Mouse (Mus musculus) erythroblast, adult 5-6 weeks (primary cell): ENCODE data around the gene Atp1a4. TPM values are rescaled to one million over a fixed set of nuclear protein-coding genes. Genes with fewer than 3 reads are reported as not detected.
A peak's percentile ranks its signal among the peaks of the same experiment; 100 is the strongest.

ENCODE experiments used
- ATAC-seq: replicated peaks from 2 replicates; pipeline ENCODE4 v1.8.0; 2016; ENCODE audit warnings: moderate number of reproducible peaks, mild to moderate bottlenecking, moderate TSS enrichment, inconsistent platforms; ENCODE audit not compliant: poor library complexity, low FRiP score, severe bottlenecking
- total RNA-seq, 2 experiments: library from RNA; stranded (forward) in 1 of 2; stranded (reverse) in 1 of 2; fragments of 150-400 nt in 1 of 2; fragments of 200-764, 138-1000 nt in 1 of 2; gene quantifications; 2 replicates each; pipeline versions ENCODE4 v1.2.3 to v1.2.4; 2015 to 2017; ENCODE audit warnings: low replicate concordance in 2 of 2

The Atp1a4 gene
- not detected in 2 replicates for total RNA-seq (2015; ENCODE audit: low replicate concordance)
- total RNA-seq (2017; ENCODE audit: low replicate concordance): not detected in 2 replicates

DNA sequence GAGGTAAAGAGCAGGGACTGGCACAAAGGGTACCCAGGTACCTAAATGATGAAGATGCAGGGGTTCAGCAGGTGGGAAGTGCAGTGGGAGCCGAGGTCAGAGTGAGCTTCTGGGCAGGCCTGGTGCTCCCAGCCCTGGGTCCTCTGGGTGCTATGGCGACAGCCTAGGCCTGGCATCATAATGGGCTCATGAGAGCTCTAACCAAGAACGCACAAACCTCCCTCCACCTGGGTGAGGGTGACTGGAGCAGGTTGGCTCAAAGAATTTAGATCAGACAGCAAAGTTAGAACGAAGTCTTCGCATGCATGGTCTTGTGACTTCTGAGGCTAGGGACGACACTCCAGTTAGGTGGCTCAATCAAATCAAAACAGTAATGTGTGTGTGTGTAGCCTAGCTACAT is at the start of gene Atp1a4:
TSS of gene Atp1a4 (minus strand) at position 101 of the 400 bp plus-strand sequence.
- ATAC-seq: peak; percentile 39; the same call in 1 of the 2 replicates

DNA sequence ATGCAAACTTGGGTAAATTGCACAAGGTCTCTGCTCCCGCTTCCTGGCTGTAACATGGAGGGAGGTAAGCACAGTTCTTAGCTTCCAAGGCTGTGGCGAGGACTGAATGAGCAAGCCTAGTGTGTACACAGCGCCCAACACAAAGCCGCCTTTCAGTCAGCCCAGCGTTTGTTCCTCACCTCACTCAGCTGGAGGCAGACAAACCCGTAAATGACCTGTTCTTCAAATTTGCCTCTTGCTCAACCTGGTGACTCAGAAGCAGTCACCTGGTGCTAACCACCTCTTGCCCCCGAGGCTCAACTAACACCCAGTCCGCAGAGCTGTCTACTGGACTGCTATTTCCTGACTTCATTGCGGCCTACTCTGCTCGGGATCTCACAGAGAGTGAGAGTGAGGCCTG is 49.7 kb upstream of the Atp1a4 start:
- no peak for ATAC-seq

DNA sequence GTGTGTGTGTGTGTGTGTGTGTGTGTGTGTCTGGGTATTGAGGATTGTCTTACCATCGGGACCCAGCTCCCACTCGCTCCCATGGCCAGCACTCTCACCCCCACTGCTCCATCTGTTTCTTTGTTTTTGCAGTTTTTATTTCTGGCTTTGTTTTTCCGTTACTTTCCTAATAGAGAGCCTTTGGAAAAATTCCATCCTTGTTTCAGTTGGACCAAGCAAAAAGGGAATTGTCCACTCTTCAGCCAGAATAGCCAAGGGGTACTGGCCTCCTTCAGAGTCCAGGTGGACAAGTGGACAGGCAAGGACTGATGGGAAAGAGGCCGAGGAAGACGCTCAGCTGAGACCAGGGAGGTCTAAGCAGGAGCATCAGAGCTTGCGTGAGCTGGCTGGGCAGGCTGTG is 48.7 kb upstream of the Atp1a4 start:
- ATAC-seq: no peak

DNA sequence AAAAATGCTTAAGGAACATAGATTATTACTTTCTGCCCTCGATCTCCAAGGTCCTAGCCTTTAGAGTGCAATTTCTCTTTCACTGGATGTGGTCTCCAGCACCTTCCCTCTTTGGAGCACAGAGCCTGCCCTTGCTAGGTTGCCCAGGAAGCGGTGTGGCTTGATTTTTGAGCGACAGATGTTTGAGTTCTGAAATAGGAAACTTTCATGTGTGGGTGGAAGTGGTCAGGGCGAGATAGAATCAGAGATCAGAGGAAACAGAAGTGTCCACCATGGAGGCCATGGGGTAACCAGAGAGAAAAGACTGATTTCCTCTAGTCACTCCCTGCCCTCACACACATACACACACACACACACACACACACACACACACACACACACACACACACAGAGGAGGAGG is 48.0 kb upstream of the Atp1a4 start:
- ATAC-seq: no peak

DNA sequence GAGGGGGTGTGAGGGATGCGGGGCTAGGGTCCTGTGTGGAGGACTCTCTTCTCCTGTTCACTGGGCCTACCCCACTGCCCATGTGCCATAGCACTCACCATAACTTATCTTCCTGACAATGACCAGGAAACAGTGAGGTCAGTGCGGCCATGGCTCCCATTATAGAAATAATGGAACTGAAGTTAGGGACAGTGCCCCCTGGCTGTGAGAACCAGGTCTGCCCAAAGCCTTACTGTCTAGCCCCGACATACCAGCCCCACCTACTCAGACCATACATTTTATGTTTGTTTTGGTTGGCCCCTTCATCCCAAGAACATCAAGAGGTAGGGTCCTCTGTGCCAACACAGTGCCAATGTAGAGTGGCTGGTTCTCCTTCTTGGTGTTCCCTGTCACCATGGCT is 47.4 kb upstream of the Atp1a4 start:
- ATAC-seq: no peak

DNA sequence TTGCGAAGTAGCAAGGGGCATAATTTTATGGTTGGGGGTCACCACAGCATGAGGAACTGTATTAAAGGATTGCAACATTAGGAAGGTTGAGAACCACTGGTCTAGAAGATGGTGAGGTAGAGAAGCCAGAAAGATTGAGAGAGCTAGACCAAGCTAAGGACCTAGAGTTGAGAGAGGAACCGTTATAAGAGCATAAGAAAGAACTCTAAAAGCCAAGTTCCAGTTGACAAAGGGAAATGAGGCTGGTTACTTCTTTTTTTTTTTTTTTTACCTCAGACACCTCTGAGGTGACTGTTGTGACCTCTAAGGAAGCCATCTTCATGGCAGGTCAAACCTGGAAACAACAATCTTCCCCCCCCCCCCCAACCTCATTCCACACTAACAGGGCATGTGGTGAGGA is 46.9 kb upstream of the Atp1a4 start:
- ATAC-seq: no peak

DNA sequence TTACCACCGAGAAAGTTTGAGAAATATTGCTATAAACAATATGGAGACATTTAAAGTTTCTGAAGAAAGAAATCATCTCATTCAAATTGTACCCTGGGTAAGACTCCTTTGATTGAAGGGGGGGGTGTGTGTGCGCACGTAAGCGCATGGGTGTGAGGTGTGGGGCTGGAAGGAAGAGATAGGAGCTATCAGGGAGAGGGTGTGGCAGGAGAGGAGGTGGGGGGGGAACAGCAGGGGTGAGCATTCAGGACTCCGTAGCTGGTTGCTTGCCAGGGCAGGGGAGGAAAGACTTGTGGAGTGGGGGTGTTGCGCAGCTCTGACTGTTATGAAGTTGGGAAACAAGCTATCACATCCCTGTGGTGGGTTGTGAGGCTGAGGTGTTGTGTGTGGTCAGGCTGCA is 46.2 kb upstream of the Atp1a4 start:
- ATAC-seq: no peak

DNA sequence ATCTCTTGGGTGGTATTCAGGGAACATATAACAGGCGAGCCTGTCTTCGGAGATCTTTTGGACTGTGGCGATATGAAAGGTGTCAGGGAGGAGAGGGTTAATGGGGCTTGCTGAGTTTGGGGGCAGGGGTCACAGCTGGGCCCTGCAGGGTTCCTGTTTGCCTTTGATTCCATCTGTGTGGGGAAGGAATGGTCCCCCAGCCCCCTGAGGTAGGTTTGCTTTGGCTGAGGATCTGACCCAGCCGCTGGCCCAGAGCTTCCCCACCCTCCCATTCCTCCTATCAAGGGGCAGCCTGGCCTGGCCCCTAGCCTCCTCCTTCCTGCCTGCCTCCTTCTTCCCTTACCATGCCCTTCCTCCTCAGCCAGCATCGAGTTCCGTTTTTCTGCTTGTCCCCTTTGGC is 44.6 kb upstream of the Atp1a4 start:
- no peak for ATAC-seq

DNA sequence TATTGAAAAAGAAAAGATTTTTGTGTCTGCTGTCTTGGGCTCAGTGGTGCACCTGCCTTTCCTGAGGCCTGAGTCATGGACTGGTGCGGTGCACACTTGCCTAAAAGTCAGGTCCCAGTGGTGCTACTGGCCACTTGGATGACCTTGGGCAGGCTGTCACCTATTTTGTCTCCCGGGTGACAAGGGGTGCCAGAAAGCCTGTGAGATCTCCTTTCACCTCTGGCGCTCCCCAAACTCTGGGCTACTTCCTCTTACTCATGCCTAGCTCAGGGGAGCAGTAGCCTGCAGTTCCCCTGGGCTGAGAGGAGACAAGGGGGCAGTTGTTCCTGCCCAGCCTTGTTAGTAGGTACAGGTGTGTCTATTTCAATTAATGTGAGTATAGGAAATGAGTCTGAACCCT is 44.1 kb upstream of the Atp1a4 start:
- ATAC-seq: no peak

DNA sequence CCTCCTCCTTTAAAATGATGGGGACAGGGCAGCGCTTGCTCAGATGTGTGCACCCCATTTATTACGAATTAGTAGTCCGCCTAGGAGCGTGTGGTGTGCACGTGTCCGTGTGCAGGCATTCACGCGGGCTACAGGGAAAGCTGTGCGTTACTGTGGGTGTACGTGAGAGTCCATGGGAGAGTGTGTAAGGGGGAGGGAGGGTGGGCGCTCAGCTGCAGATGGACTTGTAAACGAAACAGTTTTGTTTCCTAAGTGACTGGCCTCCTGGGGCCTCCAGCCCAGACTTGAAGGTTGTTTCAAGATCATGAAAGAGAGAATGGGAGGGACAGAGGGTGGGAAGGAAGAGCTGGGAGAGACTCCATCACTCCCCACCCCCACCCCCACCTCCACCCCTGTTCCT is 43.0 kb upstream of the Atp1a4 start:
- ATAC-seq: no peak

DNA sequence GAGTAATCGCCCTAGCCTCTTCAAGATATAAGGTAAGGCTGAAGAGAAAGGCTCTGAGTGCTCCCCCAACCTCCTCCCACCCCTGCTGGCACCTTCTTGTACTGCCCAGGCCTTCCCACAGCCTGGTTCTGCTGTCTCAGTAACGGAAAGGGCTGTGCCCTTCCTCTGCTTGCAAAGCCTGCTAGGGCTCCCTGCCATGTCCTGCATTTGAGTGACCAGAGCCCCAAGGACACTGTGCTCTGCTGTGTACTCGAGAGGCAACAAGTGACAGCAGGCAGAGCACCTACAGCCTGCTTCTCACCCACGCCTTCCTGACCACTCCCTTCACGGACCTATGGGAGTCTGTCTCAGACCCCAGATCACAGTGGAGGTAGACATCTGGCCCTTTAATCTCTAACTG is 42.0 kb upstream of the Atp1a4 start:
- ATAC-seq: no peak

DNA sequence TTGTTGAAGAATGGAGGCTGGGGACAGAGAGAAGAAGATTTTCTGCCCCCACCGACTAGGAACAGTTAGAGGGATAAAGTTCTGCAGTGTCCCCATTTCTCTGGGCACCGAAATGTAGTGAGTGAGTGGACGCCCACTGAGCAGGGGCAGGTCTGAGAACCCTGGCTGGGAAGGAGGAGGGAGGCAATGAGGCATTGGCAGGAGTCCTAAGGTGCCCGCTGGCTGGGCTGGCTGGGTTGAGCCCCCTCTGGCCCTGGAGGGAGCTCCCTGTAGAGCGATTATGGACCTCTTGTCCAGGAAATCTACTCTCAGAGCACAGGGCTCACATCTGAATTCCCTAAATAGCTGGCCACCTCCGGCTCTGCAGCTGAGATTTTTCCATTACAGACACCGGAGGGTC is 41.3 kb upstream of the Atp1a4 start:
- ATAC-seq: no peak

DNA sequence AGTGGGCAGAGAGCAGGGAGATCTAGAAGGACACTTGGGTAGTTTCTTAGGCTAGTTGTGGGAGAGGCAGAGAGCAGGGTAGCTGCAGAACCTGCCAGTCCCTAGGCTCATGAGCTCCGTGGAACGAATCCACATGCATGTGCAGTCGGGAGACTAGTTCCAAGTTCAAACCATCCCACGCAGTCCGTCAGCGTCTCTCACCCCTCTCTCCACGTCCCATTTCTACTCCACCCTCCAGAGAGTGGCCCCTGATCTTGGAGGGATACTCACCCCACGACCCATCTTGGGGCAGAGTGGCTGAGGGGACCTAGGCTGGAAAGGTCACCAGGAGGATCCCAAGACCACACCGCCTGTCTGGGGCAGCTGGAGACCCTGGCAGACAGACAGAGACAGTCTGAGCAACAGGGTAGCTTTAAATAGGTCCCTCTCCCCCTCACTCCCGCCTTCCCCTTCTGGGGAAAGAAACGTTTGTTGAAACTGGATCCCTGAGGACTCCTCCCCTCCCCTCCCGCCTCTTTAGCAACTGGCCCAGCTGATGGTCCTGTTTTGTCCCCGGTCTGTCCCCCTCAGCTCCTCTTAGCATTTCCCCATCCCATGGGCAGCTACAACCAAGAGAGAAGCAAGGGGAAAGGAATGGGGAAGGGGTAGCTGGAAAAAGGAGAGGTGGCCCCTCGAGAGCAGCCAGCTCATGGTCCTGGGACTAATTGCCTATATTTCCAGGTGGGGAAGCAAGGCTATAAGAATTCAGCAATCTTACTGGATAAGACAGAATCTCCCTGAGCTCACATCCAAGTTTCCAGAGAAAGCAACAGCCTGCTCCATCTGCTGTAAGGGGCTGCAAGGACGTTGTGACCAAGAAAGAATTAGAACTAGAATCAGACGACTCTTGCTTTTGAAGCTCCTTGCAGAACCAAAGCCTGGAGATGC is 39.7 kb upstream of the Atp1a4 start, which contains the start of gene Atp1a2:
TSS of gene Atp1a2 (minus strand) at position 454 of the 927 bp plus-strand sequence.
- no peak for ATAC-seq

DNA sequence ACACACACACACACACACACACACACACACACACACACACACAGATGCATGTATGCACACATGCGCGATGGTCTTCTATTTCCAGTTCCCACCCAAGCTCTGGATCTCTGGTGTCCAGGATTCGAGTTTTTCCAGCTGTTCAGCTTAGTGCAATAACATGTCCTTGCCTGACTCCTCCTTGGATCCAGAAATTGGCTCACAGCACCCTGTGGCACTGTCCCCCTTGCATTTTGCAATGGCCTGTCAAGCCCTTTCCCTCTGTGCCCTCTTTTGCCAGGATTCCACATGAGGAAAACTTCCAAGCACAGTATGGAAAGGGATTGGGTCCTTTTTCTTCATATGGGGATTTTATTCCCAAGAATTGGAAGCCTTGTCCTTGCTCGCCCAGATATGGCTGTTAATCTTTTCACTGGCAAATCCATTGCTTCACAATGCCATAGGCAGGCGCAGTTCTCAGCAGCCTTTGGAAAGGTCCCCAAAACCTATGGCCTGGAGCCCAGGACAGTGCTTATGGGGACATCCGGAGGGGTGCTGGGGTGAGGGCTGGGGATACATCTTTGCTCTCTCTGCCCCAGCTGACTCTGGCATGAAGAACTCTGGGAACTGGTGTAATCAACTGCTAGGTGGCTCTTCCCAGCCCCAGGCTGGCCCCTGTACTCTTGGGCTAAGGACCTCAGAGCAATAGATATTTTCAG is 38.7 kb upstream of the Atp1a4 start:
- ATAC-seq: no peak

DNA sequence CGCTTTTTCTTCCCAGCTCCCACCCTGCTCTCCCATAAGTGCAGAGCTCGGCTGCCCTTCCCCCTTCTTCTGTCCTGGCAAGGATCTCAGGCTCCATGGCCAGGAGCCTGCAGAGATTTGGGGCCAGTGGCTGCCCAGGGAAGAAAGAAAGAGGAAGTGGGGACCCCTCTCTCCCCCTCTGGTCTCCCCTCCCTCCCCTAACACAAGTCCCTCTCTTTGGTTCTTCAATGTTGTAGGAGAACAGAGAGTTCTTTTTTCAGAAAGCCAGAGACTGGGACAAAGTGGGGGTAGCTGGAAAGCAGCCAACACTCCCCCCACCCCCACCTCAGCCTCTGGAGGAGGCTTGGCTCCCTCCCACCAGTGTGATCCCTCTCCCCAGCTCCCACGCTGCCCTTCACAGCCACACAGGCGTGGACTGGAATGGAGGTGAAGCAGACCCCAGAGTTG is 37.6 kb upstream of the Atp1a4 start:
- no peak for ATAC-seq

DNA sequence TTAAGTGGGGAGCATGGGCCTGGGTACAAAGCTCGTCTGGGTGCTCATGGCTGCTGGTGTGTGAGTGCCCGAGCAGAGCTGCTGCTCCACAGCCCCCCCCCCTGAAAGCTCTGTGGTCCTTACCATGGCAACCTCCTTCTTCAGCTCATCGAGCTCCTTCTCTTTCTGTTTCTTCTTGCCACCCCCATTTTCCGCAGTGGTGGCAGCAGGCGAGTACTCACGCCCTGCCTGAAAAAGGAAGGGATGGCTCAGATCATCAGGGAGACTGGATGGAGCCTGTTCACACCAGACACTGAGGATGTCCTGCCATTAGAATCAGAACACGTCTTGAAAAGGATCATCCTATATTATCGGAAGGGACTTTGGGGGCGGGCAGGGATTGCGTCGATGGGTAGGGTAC is 35.2 kb upstream of the Atp1a4 start:
- no peak for ATAC-seq

DNA sequence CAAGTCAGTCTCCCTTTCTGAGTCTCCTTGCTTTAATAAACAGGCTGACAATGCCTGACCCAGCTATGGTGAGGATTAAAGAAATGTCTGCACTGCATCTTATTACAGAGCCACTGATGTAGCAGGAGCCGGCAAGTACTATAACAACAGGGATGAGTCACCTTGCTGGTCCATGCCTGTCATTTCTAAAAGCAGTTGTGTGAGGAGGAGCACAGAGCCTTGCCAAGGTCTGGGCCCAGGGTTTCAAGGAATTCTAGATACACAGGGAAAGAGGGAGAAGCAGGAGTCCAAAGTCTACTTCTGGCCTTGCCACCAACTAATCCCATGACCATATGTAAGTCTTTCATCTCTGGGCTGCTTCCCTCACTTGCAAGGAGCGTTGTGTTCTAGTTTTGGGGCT is 34.7 kb upstream of the Atp1a4 start:
- ATAC-seq: no peak

DNA sequence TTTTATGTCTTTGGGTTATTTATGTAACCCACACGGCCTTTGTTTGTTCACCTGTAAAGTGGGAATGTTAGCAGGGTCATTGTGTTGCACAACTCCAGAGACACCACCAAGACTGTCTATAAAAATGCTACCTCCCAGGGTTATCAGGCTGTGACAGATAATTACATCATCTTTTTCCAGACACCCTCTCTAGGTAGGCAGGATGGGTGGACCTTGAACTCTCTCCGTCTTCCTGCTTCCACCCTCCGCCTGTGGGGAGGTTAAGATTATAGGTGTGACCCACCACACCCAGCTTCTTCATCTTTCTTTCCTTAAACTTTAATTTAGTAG is 31.4 kb upstream of the Atp1a4 start:
- ATAC-seq: no peak

DNA sequence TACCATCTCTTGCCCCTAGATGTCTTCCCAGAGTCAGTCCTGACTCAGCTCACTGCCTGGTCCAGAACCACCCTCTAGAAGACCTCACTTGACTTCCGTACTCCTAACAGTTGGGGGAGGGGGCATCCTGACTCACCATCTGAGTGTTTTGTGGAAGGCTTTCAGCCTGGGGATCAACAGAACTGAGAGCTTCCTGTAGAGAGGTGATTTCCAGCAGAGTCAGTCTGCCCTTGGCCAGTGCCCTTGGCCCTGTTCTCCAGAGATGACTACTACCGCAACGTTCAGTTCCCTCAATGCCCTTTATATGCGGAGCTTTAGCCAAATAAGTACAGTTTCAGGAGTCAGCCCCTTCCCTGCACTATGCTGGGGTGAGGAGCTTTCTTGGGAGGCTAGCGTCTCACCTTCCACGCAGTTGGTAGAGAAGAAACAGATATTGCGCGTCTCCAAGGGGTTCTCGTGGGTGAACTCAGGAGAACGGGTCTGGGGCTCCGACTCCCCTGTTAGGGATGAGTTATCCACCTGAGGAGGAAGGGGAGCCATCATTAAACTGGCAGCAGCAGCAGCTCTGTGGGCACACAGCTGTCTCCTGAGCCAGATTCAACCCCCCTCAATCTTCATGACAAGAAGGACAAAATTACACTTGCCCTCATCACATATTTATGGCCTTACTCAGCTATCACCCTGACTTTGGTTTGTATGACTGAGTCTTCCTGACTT is 30.8 kb upstream of the Atp1a4 start:
- ATAC-seq: no peak

DNA sequence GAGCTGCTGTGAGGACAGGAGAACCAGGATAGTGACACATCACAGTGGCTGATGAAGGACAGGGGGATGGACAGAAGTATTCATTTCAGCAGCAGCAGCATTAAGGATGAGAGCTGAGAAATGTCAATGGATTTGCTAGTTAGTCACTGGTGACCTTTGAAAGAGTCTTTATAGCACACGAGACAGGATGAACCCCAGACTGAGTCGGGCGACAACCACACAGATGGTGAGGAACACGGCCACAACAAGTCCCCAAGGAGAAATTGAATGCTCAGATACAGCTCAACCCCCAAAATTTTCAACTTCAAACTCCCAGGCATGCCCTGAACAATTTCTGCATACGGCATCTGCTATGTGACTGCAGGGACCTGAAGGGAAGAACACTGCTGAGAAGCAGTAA is 28.5 kb upstream of the Atp1a4 start:
- no peak for ATAC-seq

DNA sequence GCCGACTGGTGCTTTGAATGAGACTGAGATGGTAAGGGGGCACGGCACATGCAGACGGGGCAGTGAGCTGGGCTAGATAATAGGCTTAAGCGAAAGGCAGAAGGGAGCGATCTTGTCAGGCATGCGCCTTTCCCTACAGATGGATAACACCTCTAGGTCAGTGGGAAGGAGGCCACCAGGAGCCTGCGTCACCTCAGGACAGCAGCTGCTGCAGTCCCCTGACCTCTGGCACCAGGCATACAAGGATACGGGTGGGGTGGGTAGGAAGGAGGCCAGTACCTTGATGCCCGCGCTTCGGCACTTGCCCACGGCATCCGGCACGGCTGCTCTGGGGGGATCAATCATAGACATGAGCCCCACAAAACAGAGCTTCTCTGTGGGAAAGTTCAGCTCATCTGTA is 26.0 kb upstream of the Atp1a4 start:
- no peak for ATAC-seq
